Mouse (Mus musculus): ENCODE measurements around the gene Cds1. TPM values are rescaled to one million over a fixed set of nuclear protein-coding genes. Genes with fewer than 3 reads are reported as not detected.

Gene Cds1
- polyA plus RNA-seq, 1 experiment: 13.6 TPM

DNA sequence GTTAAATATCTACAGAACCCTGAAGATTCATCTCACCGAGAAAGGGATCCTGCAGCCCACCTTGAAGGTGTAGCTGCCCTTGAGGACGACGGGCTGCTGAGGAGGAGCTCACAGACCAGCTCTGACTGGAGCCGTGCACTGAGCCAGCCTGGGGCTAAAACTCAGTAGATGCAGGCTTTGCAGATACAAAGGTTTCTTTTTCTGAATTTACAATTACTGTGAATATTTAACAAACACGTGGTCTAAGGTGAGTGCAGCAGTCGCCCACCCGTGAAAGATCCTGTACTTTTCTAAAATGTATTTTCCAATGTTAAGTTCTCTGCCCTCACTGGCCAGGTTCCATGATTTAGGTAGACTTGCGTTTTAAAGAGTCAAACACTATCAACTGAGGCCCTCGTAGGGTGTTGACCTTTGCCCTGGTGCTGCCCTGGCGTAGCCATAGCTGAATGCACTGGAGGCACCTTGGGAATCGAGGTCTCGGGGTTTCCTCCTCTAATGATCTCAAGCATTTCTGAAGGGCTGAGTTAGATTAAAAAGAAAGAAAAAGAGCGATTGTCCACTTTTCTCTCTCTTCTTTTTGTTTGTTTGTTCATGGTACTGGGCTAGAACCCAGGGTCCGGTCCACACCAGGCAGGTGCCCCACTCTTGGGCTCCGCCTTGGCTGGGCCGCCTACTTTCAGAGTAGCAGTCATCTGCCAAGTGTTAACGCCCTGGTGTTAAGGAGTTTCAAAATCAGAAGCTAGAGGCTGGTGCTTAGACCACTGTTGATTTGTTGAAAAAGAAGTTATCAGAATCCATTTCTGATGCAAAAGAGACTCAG is 56.8 kb downstream of the Cds1 start:
- no peak overlapping the region for H3K4me3 ChIP-seq (ENCODE audit: insufficient read depth, low read length)
- H3K27ac ChIP-seq (ENCODE audit: insufficient read depth, low read depth, low read length): no peak overlapping the region
- peaks cover 2% of the 10 kb centered on the region for H3K4me1 ChIP-seq (ENCODE audit: control insufficient read depth, insufficient read depth, low read length)
- TF ChIP-seq CTCF (IDR thresholded peaks at IDR 0.05; ENCODE audit: low read depth, low read length) (no peak), POLR2A (IDR thresholded peaks at IDR 0.05; ENCODE audit: borderline replicate concordance, low read depth, low read length) (no peak)

DNA sequence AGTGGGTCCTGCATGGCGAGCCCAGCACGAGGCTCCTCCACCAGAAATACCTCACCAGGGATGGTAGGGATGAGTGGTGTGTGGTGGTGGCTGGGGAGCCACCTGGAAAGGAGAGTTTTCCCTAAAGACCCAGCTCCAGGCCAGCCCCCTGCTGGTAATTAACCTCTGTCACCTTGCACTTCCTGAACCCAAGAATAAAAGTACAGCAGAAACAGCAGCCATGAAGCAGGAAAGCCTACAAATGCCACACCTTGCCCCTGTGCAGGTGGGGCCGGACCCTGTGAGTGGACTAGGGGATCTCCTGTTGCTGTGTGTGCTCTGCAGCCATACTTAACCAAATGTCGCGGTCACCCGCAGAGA is 57.4 kb downstream of the Cds1 start:
- TF ChIP-seq CTCF (IDR thresholded peaks at IDR 0.05; ENCODE audit: low read depth, low read length) (no peak), POLR2A (IDR thresholded peaks at IDR 0.05; ENCODE audit: borderline replicate concordance, low read depth, low read length) (no peak)
- peaks cover 8% of the 10 kb centered on the region for H3K4me1 ChIP-seq (ENCODE audit: control insufficient read depth, insufficient read depth, low read length)
- H3K27ac ChIP-seq (ENCODE audit: insufficient read depth, low read depth, low read length): no peak overlapping the region

GRCm38 (mm10) chr5:101825111-101825911 is 60.4 kb downstream of the Cds1 start:
- Histone ChIP-seq H3K4me3 (ENCODE audit: insufficient read depth, low read length) (no peak overlapping the region), H3K4me1 (ENCODE audit: control insufficient read depth, insufficient read depth, low read length) (peaks cover 8% of the 10 kb centered on the region), H3K27ac (ENCODE audit: insufficient read depth, low read depth, low read length) (no peak overlapping the region)
- TF ChIP-seq CTCF (IDR thresholded peaks at IDR 0.05; ENCODE audit: low read depth, low read length) (no peak), POLR2A (IDR thresholded peaks at IDR 0.05; ENCODE audit: borderline replicate concordance, low read depth, low read length) (no peak)

More for the DNA sequence above, 57.4 kb downstream of the Cds1 start:
- no peak overlapping the region for H3K4me3 ChIP-seq (ENCODE audit: insufficient read depth, low read length)

GRCm38 (mm10) chr5:101826531-101826970 is 61.6 kb downstream of the Cds1 start:
- TF ChIP-seq CTCF (IDR thresholded peaks at IDR 0.05; ENCODE audit: low read depth, low read length): no peak
- TF ChIP-seq POLR2A (IDR thresholded peaks at IDR 0.05; ENCODE audit: borderline replicate concordance, low read depth, low read length): no peak
- Histone ChIP-seq H3K27ac (ENCODE audit: insufficient read depth, low read depth, low read length) (no peak overlapping the region), H3K4me3 (ENCODE audit: insufficient read depth, low read length) (peak overlapping the region; percentile 41; the same call in 1 of the 2 replicates), H3K4me1 (ENCODE audit: control insufficient read depth, insufficient read depth, low read length) (peaks cover 8% of the 10 kb centered on the region)

DNA sequence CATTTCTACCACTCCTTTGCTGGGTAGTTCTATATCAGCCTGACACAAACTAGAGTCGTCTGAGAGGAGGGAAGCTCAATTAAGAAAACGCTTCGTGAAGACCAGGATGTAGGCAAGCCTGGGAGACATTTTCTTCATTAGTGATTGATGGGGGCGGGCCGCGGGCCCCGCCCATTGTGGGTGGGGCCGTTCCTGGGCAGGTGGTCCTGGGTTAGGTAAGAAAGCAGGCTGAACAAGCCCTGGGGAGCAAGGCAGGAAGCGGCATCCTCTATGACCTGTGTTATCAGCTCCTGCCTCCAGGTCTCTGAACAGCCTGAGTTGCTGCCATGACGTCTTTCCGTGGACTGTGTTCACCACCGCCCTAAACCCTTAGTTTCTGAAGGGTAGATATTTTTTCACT is 62.5 kb downstream of the Cds1 start:
- TF ChIP-seq POLR2A (IDR thresholded peaks at IDR 0.05; ENCODE audit: borderline replicate concordance, low read depth, low read length) (no peak), CTCF (IDR thresholded peaks at IDR 0.05; ENCODE audit: low read depth, low read length) (no peak)
- Histone ChIP-seq H3K27ac (ENCODE audit: insufficient read depth, low read depth, low read length) (no peak overlapping the region), H3K4me3 (ENCODE audit: insufficient read depth, low read length) (no peak overlapping the region), H3K4me1 (ENCODE audit: control insufficient read depth, insufficient read depth, low read length) (peaks cover 8% of the 10 kb centered on the region)

DNA sequence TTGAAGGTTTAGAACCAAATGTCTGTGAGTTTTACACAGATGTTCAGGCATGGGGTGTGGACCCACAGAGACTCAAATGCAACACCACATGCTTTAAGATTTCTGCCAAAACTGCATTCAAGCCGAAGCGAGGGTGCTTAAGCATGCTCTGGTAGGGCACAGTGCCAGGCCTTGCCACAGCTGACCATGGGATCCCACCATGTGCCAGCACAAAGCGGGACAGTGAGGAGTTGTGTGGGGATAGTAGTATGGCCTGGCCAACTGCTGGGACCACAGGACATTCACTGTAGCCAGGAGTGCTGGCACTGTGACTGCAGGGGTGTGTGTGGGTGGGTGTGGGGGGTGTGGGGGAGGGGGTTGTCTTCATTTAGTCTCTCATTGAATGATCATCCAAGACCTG is 64.0 kb downstream of the Cds1 start:
- no peak for TF ChIP-seq CTCF (IDR thresholded peaks at IDR 0.05; ENCODE audit: low read depth, low read length)
- no peak overlapping the region for H3K27ac ChIP-seq (ENCODE audit: insufficient read depth, low read depth, low read length)
- peaks cover 8% of the 10 kb centered on the region for H3K4me1 ChIP-seq (ENCODE audit: control insufficient read depth, insufficient read depth, low read length)
- no peak overlapping the region for H3K4me3 ChIP-seq (ENCODE audit: insufficient read depth, low read length)

GRCm38 (mm10) chr5:101830180-101830579 is 65.2 kb downstream of the Cds1 start:
- no peak overlapping the region for H3K4me3 ChIP-seq (ENCODE audit: insufficient read depth, low read length)
- H3K27ac ChIP-seq (ENCODE audit: insufficient read depth, low read depth, low read length): no peak overlapping the region
- peaks cover 8% of the 10 kb centered on the region for H3K4me1 ChIP-seq (ENCODE audit: control insufficient read depth, insufficient read depth, low read length)
- TF ChIP-seq CTCF (IDR thresholded peaks at IDR 0.05; ENCODE audit: low read depth, low read length) (no peak), POLR2A (IDR thresholded peaks at IDR 0.05; ENCODE audit: borderline replicate concordance, low read depth, low read length) (no peak)

DNA sequence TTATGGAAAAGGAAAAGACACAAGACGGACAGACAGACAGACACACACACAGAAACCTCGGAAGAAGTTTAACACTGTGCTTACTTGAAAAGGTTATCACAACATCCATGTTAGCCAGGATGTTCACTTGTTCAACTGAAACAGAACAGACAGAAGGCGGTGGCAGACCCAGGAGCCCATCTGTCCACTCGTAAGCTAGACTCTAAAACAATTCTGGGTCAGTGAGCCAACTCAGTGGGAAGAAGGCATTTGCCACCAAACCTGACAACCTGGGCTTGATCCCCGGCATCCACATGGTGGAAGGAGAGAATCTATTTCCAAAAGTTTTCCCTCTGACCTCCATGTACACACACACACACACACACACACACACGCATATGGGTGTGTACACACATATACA is 67.1 kb downstream of the Cds1 start:
- H3K27ac ChIP-seq (ENCODE audit: insufficient read depth, low read depth, low read length): no peak overlapping the region
- no peak for TF ChIP-seq CTCF (IDR thresholded peaks at IDR 0.05; ENCODE audit: low read depth, low read length)
- TF ChIP-seq POLR2A (IDR thresholded peaks at IDR 0.05; ENCODE audit: borderline replicate concordance, low read depth, low read length): no peak
- no peak overlapping the region for H3K4me3 ChIP-seq (ENCODE audit: insufficient read depth, low read length)

GRCm38 (mm10) chr5:101832991-101833390 is 68.1 kb downstream of the Cds1 start:
- H3K4me3 ChIP-seq (ENCODE audit: insufficient read depth, low read length): no peak overlapping the region
- TF ChIP-seq POLR2A (IDR thresholded peaks at IDR 0.05; ENCODE audit: borderline replicate concordance, low read depth, low read length): no peak
- no peak for TF ChIP-seq CTCF (IDR thresholded peaks at IDR 0.05; ENCODE audit: low read depth, low read length)
- H3K27ac ChIP-seq (ENCODE audit: insufficient read depth, low read depth, low read length): no peak overlapping the region
- H3K4me1 ChIP-seq (ENCODE audit: control insufficient read depth, insufficient read depth, low read length): no peaks in the 10 kb centered on the region

More for the DNA sequence above, 67.1 kb downstream of the Cds1 start:
- H3K4me1 ChIP-seq (ENCODE audit: control insufficient read depth, insufficient read depth, low read length): peaks cover 3% of the 10 kb centered on the region

GRCm38 (mm10) chr5:101833875-101834274 is 68.9 kb downstream of the Cds1 start:
- peak; percentile 45; the same call in 1 of the 2 replicates for TF ChIP-seq CTCF (IDR thresholded peaks at IDR 0.05; ENCODE audit: low read depth, low read length)
- TF ChIP-seq POLR2A (IDR thresholded peaks at IDR 0.05; ENCODE audit: borderline replicate concordance, low read depth, low read length): no peak

More at GRCm38 (mm10) chr5:101833875-101834274, 68.9 kb downstream of the Cds1 start:
- Histone ChIP-seq H3K27ac (ENCODE audit: insufficient read depth, low read depth, low read length) (no peak overlapping the region), H3K4me1 (ENCODE audit: control insufficient read depth, insufficient read depth, low read length) (no peaks in the 10 kb centered on the region), H3K4me3 (ENCODE audit: insufficient read depth, low read length) (no peak overlapping the region)

Measured in bone marrow macrophage, adult 2 months (primary cell).